Mouse (Mus musculus): ENCODE measurements at regions not wholly inside any gene's neighbourhood (a gene's known extent, or its start where the extent isn't known, plus 50 kb on each side); places are given as distances from the start of the nearest gene placed in this dataset.

DNA sequence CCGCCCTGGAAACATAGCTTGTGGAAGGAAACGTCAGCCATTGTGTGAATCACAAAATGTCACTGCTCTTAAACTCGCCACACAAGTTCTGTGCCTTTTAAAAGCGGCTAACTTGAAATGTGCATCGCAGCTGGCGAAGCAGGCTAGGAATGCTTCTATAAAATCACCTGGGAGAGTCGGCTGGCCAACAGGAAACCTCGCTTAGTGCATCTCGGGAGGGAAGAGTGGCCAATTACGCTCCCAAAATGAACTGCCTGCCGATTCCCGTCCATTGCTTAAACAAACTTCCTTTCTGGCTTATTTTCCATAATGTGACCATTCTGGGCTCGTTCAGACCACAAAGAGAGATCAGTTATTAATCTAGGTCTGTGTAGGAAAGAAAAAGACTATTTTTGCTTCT lies 119.7 kb upstream of the Plcz1 start:
- TF ChIP-seq EP300 (optimal IDR thresholded peaks at IDR 0.05) (no peak), CTCF (IDR thresholded peaks at IDR 0.05; ENCODE audit: low read depth) (no peak)

Measured in stomach, postnatal 0 days (tissue).